Mouse (Mus musculus) myocyte (in vitro differentiated cells): Measurements from ENCODE around the gene Klk1b1. TPM values are rescaled to one million over a fixed set of nuclear protein-coding genes. Genes with fewer than 3 reads are reported as not detected.
"Not testable (repeated sequence)": the region's sequence is repeated elsewhere in the genome, so short reads cannot be mapped to it uniquely, and the experiment has no call there.

Experiments
- H3K27me3 ChIP-seq: one replicate; pipeline ENCODE4 v1.6.1; 2011; ENCODE audit not compliant: control insufficient read depth, insufficient read depth, insufficient read length
- H3K36me3 ChIP-seq: one replicate; pipeline ENCODE4 v1.6.1; 2011; ENCODE audit not compliant: control insufficient read depth, insufficient read depth
- H3K4me2 ChIP-seq: one replicate; pipeline ENCODE4 v1.6.1; 2011; ENCODE audit warnings: low read depth, control low read depth
- H3K4me3 ChIP-seq: one replicate; pipeline ENCODE4 v1.5.1; 2011; ENCODE audit warnings: mild to moderate bottlenecking, control low read depth, moderate library complexity
- H3K79me2 ChIP-seq: one replicate; pipeline ENCODE4 v1.6.1; 2011; ENCODE audit not compliant: control insufficient read depth, insufficient read depth
- H3ac ChIP-seq: one replicate; pipeline ENCODE4 v1.6.1; 2011; ENCODE audit not compliant: control insufficient read depth, insufficient read length
- CEBPB ChIP-seq: IDR thresholded peaks from 2 replicates; pipeline ENCODE4 v1.6.1; 2011; ENCODE audit warnings: mild to moderate bottlenecking, moderate library complexity; ENCODE audit not compliant: poor library complexity, insufficient read depth, severe bottlenecking
- E2F4 ChIP-seq: IDR thresholded peaks from one replicate; pipeline ENCODE4 v1.6.1; 2011; ENCODE audit warnings: mild to moderate bottlenecking, control low read depth, moderate library complexity; ENCODE audit not compliant: insufficient read depth
- MAX ChIP-seq: IDR thresholded peaks from one replicate; pipeline ENCODE4 v1.6.1; 2011; ENCODE audit warnings: low read depth, mild to moderate bottlenecking, control low read depth
- MYOD1 ChIP-seq, 3 experiments: IDR thresholded peaks; one replicate each; pipeline ENCODE4 v1.6.1; 2011; ENCODE audit warnings: control low read depth in 2 of 3, low read depth in 2 of 3, mild to moderate bottlenecking in 2 of 3, moderate library complexity in 1 of 3; ENCODE audit not compliant: insufficient read length in 2 of 3, control insufficient read depth in 1 of 3
- MYOG ChIP-seq, 3 experiments: IDR thresholded peaks; one replicate each; pipeline ENCODE4 v1.6.1; 2011; ENCODE audit warnings: control low read depth in 2 of 3, low read depth in 2 of 3, mild to moderate bottlenecking in 2 of 3; ENCODE audit not compliant: insufficient read length in 2 of 3, control insufficient read depth in 1 of 3, insufficient read depth in 1 of 3
- REST ChIP-seq: IDR thresholded peaks from one replicate; pipeline ENCODE4 v1.6.1; 2011; ENCODE audit warnings: mild to moderate bottlenecking, control low read depth, moderate library complexity; ENCODE audit not compliant: insufficient read depth, insufficient read length
- SRF ChIP-seq: IDR thresholded peaks from one replicate; pipeline ENCODE4 v1.6.1; 2011; ENCODE audit warnings: low read depth; ENCODE audit not compliant: control insufficient read depth, insufficient read length
- TCF3 ChIP-seq: IDR thresholded peaks from one replicate; pipeline ENCODE4 v1.6.1; 2011; ENCODE audit warnings: low read depth, control low read depth; ENCODE audit not compliant: insufficient read length
- polyA plus RNA-seq: library from polyadenylated mRNA; unstranded; fragments of >200 nt; fragmentation: generic; extraction: Trizol; gene quantifications from one replicate; pipeline ENCODE4 v1.2.1, GENCODE M21; 2012; ENCODE audit warnings: missing spikeins

The Klk1b1 gene
- polyA plus RNA-seq, 1 experiment: not detected

DNA sequence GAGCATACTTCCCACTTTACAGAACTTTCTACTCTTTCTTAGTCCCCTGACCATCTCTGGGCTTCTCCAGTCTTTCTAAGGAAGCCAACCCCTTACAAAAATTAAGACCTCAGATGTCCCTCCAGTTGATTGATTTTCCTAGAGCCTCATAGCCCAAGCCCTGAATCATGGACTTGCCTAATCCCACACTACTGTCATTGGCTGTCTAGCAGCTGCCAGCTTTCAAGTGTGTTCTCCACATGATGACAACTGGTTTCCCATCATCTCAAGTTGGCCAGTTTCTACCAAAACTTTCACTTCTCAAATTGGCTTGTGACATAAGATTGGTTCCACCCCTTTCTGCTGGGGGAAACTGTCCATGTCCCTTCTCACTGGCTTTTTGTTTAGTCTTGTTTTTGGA is 38.3 kb downstream of the Klk1b1 start:
- Histone ChIP-seq H3K79me2 (no peaks in the 10 kb centered on the region), H3K4me2 (no peak overlapping the region), H3K4me3 (no peak overlapping the region), H3ac (no peak overlapping the region), H3K36me3 (no peaks in the 10 kb centered on the region), H3K27me3 (no peaks in the 10 kb centered on the region)
- TF ChIP-seq MAX: no peak
- TF ChIP-seq SRF: no peak
- no peak for TF ChIP-seq MYOG (IDR thresholded peaks at IDR 0.05; ENCODE audit: control insufficient read depth in 1 of 3, insufficient read depth in 1 of 3, insufficient read length in 2 of 3, low read depth in 2 of 3)
- TF ChIP-seq TCF3: no peak
- no peak for TF ChIP-seq CEBPB
- no peak for TF ChIP-seq E2F4
- TF ChIP-seq REST: no peak

DNA sequence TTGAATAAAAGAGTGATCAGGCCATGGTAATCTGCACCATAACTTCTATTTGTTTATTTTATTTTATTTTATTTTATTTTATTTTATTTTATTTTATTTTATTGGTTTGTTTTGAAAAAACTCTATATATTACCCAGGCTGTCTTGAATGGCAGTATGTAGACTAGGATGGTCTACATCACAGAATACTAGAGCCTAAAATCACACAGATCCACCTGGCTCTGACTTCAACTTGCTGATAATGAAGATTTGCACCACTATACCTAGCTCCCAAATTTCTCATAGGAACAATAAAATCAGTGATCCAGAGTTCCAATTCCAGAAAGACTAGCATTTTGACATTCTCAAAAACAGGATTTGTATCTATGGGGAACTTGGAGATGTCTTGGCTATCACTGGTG is 45.3 kb downstream of the Klk1b1 start, which contains the start of gene Klk1b26:
Gene Klk1b26 (plus strand): TSS at position 301 of the 400 bp plus-strand sequence.
- H3K79me2 ChIP-seq, H3K27me3 ChIP-seq, H3K4me3 ChIP-seq, H3K4me2 ChIP-seq, H3K36me3 ChIP-seq, H3ac ChIP-seq: not testable (repeated sequence)

DNA sequence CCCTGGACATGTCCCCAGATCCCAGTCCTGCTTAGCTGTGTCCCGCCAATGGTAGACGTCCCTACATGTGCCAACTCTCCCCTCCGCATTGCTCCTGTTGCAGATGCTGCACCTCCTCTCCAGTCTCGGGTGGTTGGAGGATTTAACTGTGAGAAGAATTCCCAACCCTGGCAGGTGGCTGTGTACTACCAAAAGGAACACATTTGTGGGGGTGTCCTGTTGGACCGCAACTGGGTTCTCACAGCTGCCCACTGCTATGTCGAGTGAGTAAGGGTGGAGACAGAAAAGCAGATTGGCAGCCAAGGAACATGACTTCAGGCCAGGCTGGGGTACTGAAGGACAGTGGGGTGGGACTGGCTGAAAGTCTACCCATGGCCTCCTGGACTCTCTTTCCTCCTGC is 48.1 kb downstream of the Klk1b1 start:
- H3ac ChIP-seq, H3K4me2 ChIP-seq, H3K79me2 ChIP-seq, H3K4me3 ChIP-seq, H3K36me3 ChIP-seq, H3K27me3 ChIP-seq: not testable (repeated sequence)

- no peaks in the 10 kb centered on the region for H3K79me2 ChIP-seq
- no peaks in the 10 kb centered on the region for H3K27me3 ChIP-seq
- no peak overlapping the region for H3K4me2 ChIP-seq
- no peaks in the 10 kb centered on the region for H3K36me3 ChIP-seq
- no peak overlapping the region for H3ac ChIP-seq
- H3K4me3 ChIP-seq: no peak overlapping the region
- peak in 1 of 3 experiments; percentile 36 for TF ChIP-seq MYOD1 (IDR thresholded peaks at IDR 0.05; ENCODE audit: control insufficient read depth in 1 of 3, insufficient read length in 2 of 3, low read depth in 2 of 3)
- no peak for TF ChIP-seq TCF3
These were observed 48.5 kb downstream of the Klk1b1 start for GRCm38 (mm10) chr7:44015071-44015470.

Other genes starting within 250 kb of the Klk1b1 start
- gene Klk12, start 197.9 kb upstream of the Klk1b1 start, polyA plus RNA-seq: 0.05 TPM
- 0.56 TPM for gene Klk11, start 192.1 kb upstream of the Klk1b1 start, polyA plus RNA-seq
- 1.1 TPM for gene Klk10, start 185.7 kb upstream of the Klk1b1 start, polyA plus RNA-seq
- gene Klk9, start 174.9 kb upstream of the Klk1b1 start, polyA plus RNA-seq: not detected
- not detected for gene Klk8, start 169.2 kb upstream of the Klk1b1 start, polyA plus RNA-seq
- gene Klk7, start 155.5 kb upstream of the Klk1b1 start, polyA plus RNA-seq: not detected
- gene Klk6, start 142.3 kb upstream of the Klk1b1 start, polyA plus RNA-seq: not detected
- gene Klk5, start 124.8 kb upstream of the Klk1b1 start, polyA plus RNA-seq: not detected
- gene Klk4, start 85.6 kb upstream of the Klk1b1 start, polyA plus RNA-seq: 0.22 TPM
- gene Klk15, start 33.0 kb upstream of the Klk1b1 start, polyA plus RNA-seq: not detected
- not detected for gene Klk1b8, start 16.1 kb upstream of the Klk1b1 start, polyA plus RNA-seq
- not detected for gene Klk1b9, start 9.3 kb downstream of the Klk1b1 start, polyA plus RNA-seq
- not detected for gene Klk1b11, start 29.1 kb downstream of the Klk1b1 start, polyA plus RNA-seq
- 0.32 TPM for gene Klk1b26, start 45.4 kb downstream of the Klk1b1 start, polyA plus RNA-seq
- 0.11 TPM for gene Klk1b27, start 85.5 kb downstream of the Klk1b1 start, polyA plus RNA-seq
- not detected for gene Klk1b21, start 135.6 kb downstream of the Klk1b1 start, polyA plus RNA-seq
- gene Klk1b22, start 145.9 kb downstream of the Klk1b1 start, polyA plus RNA-seq: 1.1 TPM
- not detected for gene Klk1b16, start 170.0 kb downstream of the Klk1b1 start, polyA plus RNA-seq
- gene Klk1b24, start 221.5 kb downstream of the Klk1b1 start, polyA plus RNA-seq: not detected
- not detected for gene Klk1b3, start 231.4 kb downstream of the Klk1b1 start, polyA plus RNA-seq
- gene Klk1b4, start 240.7 kb downstream of the Klk1b1 start, polyA plus RNA-seq: not detected
- not detected for gene Klk1b5, start 249.2 kb downstream of the Klk1b1 start, polyA plus RNA-seq